Mouse (Mus musculus): ENCODE measurements around the gene Sost. TPM values are rescaled to one million over a fixed set of nuclear protein-coding genes. Genes with fewer than 3 reads are reported as not detected.

Gene Sost
- total RNA-seq, 2 experiments from 2014 or later = not detected

Other genes starting within 250 kb of the Sost start
- 31.5 and 41.1 TPM in 2 replicates for gene Dhx8, start 234.1 kb downstream of the Sost start, total RNA-seq (2014; fragmentation: Nextera tagmentation)
- gene Dhx8, start 234.1 kb downstream of the Sost start, total RNA-seq (2017) = 26.8 and 49.1 TPM in 2 replicates
- not detected in 2 replicates for gene Etv4, start 181.6 kb downstream of the Sost start, total RNA-seq (2014; fragmentation: Nextera tagmentation)
- not detected in 2 replicates for gene Etv4, start 181.6 kb downstream of the Sost start, total RNA-seq (2017)
- gene Meox1, start 72.6 kb downstream of the Sost start, total RNA-seq (2014; fragmentation: Nextera tagmentation) = not detected in 2 replicates
- not detected in 2 replicates for gene Meox1, start 72.6 kb downstream of the Sost start, total RNA-seq (2017)
- not detected in 2 replicates for gene Cfap97d1, start 17.3 kb upstream of the Sost start, total RNA-seq (2014; fragmentation: Nextera tagmentation)
- not detected in 2 replicates for gene Cfap97d1, start 17.3 kb upstream of the Sost start, total RNA-seq (2017)
- gene Dusp3, start 20.0 kb upstream of the Sost start, total RNA-seq (2014; fragmentation: Nextera tagmentation) = 0.28 and 0.96 TPM in 2 replicates
- gene Dusp3, start 20.0 kb upstream of the Sost start, total RNA-seq (2017) = 0.70 and 1.3 TPM in 2 replicates
- not detected in 2 replicates for gene Mpp3, start 61.4 kb upstream of the Sost start, total RNA-seq (2014; fragmentation: Nextera tagmentation)
- gene Mpp3, start 61.4 kb upstream of the Sost start, total RNA-seq (2017) = not detected in 2 replicates
- not detected in 2 replicates for gene Cd300lg, start 74.5 kb upstream of the Sost start, total RNA-seq (2014; fragmentation: Nextera tagmentation)
- gene Cd300lg, start 74.5 kb upstream of the Sost start, total RNA-seq (2017) = 1.8 TPM in 1 of 2 replicates, not detected in the other
- 3.2 and 3.7 TPM in 2 replicates for gene Mpp2, start 121.5 kb upstream of the Sost start, total RNA-seq (2014; fragmentation: Nextera tagmentation)
- gene Mpp2, start 121.5 kb upstream of the Sost start, total RNA-seq (2017) = 3.1 and 4.2 TPM in 2 replicates
- gene Ppy, start 134.3 kb upstream of the Sost start, total RNA-seq (2014; fragmentation: Nextera tagmentation) = not detected in 2 replicates
- not detected in 2 replicates for gene Ppy, start 134.3 kb upstream of the Sost start, total RNA-seq (2017)
- gene Pyy, start 140.8 kb upstream of the Sost start, total RNA-seq (2014; fragmentation: Nextera tagmentation) = not detected in 2 replicates
- gene Pyy, start 140.8 kb upstream of the Sost start, total RNA-seq (2017) = not detected in 2 replicates
- gene Nags, start 178.5 kb upstream of the Sost start, total RNA-seq (2014; fragmentation: Nextera tagmentation) = 7.4 and 9.5 TPM in 2 replicates
- gene Nags, start 178.5 kb upstream of the Sost start, total RNA-seq (2017) = 1.6 and 2.1 TPM in 2 replicates
- 4.7 and 9.3 TPM in 2 replicates for gene Tmem101, start 189.4 kb upstream of the Sost start, total RNA-seq (2014; fragmentation: Nextera tagmentation)
- gene Tmem101, start 189.4 kb upstream of the Sost start, total RNA-seq (2017) = 11.8 and 15.7 TPM in 2 replicates
- gene Lsm12, start 218.3 kb upstream of the Sost start, total RNA-seq (2014; fragmentation: Nextera tagmentation) = 110 TPM in 2 replicates
- 71.3 and 94.9 TPM in 2 replicates for gene Lsm12, start 218.3 kb upstream of the Sost start, total RNA-seq (2017)
- gene G6pc3, start 222.6 kb upstream of the Sost start, total RNA-seq (2014; fragmentation: Nextera tagmentation) = 71.5 and 93.3 TPM in 2 replicates
- 39.9 and 59.4 TPM in 2 replicates for gene G6pc3, start 222.6 kb upstream of the Sost start, total RNA-seq (2017)